Mouse (Mus musculus) left cerebral cortex, adult 8-10 months (tissue): ENCODE measurements around the gene Slc34a1. TPM values are rescaled to one million over a fixed set of nuclear protein-coding genes. Genes with fewer than 3 reads are reported as not detected.

Experiments
- DNase-seq, 2 experiments: peaks; one replicate each; pipeline ENCODE4 v3.0.0; 2022; ENCODE audit warnings: low spot score in 2 of 2
- total RNA-seq, 4 experiments: library from RNA; stranded (reverse); gene quantifications; 2 replicates each; pipeline ENCODE4 v1.2.4; 2022

The Slc34a1 gene
- under 1 TPM in 2 of 4 experiments, not detected in 2; 0.16 to 0.17 TPM for total RNA-seq

GRCm38 (mm10) chr13:55398088-55398487, at the start of gene Slc34a1:
TSS of gene Slc34a1 (plus strand) at chr13:55398187.
- no peak for DNase-seq

GRCm38 (mm10) chr13:55361145-55361544, 36.8 kb upstream of the Slc34a1 start:
- DNase-seq = no peak

- DNase-seq = no peak
Observed at GRCm38 (mm10) chr13:55361974-55362452, 36.0 kb upstream of the Slc34a1 start.

GRCm38 (mm10) chr13:55362453-55363060, 35.4 kb upstream of the Slc34a1 start, which contains the start of gene Lman2:
TSS of gene Lman2 (minus strand) at chr13:55362783.
- DNase-seq = peak; percentile 93 to 99

GRCm38 (mm10) chr13:55368401-55368800, 29.6 kb upstream of the Slc34a1 start:
- no peak for DNase-seq

- DNase-seq = peak; percentile 26 to 65
Observed at GRCm38 (mm10) chr13:55369531-55370114, 28.4 kb upstream of the Slc34a1 start, which contains the start of gene Rgs14. TSS of gene Rgs14 (plus strand) at chr13:55369732.

GRCm38 (mm10) chr13:55370234-55370633, 27.8 kb upstream of the Slc34a1 start:
- no peak for DNase-seq

- DNase-seq = peak in 1 of 2 experiments; percentile 68
Observed at GRCm38 (mm10) chr13:55371007-55371681, 26.8 kb upstream of the Slc34a1 start.

GRCm38 (mm10) chr13:55371740-55372139, 26.2 kb upstream of the Slc34a1 start:
- no peak for DNase-seq

GRCm38 (mm10) chr13:55374206-55374924, 23.6 kb upstream of the Slc34a1 start:
- no peak for DNase-seq

GRCm38 (mm10) chr13:55375877-55376276, 22.1 kb upstream of the Slc34a1 start:
- DNase-seq = no peak

GRCm38 (mm10) chr13:55378907-55379580, 18.9 kb upstream of the Slc34a1 start:
- no peak for DNase-seq

GRCm38 (mm10) chr13:55381790-55382189, 16.2 kb upstream of the Slc34a1 start:
- peak in 1 of 2 experiments; percentile 93 for DNase-seq

GRCm38 (mm10) chr13:55390644-55391043, 7.3 kb upstream of the Slc34a1 start:
- no peak for DNase-seq

GRCm38 (mm10) chr13:55391626-55392029, 6.4 kb upstream of the Slc34a1 start:
- no peak for DNase-seq

- no peak for DNase-seq
Observed at GRCm38 (mm10) chr13:55392933-55393332, 5.1 kb upstream of the Slc34a1 start.

- DNase-seq = no peak
Observed at GRCm38 (mm10) chr13:55399300-55400038, 1.5 kb downstream of the Slc34a1 start.

GRCm38 (mm10) chr13:55400039-55400346, 2.0 kb downstream of the Slc34a1 start:
- DNase-seq = no peak

GRCm38 (mm10) chr13:55403266-55403665, 5.3 kb downstream of the Slc34a1 start:
- no peak for DNase-seq
